Mouse (Mus musculus) hematopoietic stem cell, adult 5-6 weeks (primary cell): ENCODE results near the gene Prss40. TPM values are rescaled to one million over a fixed set of nuclear protein-coding genes. Genes with fewer than 3 reads are reported as not detected.

ENCODE experiments used
- ATAC-seq, 2 experiments: fragments of 125-278 bp in 1 of 2; replicated peaks in 1 of 2; 2 replicates each; pipeline ENCODE4 v1.8.0; 2016 to 2017; ENCODE audit warnings: inconsistent platforms in 2 of 2, mild to moderate bottlenecking in 2 of 2, moderate number of reproducible peaks in 2 of 2, low read depth in 1 of 2, moderate TSS enrichment in 1 of 2; ENCODE audit not compliant: low FRiP score in 2 of 2, poor library complexity in 2 of 2, severe bottlenecking in 2 of 2, insufficient read depth in 1 of 2, low TSS enrichment in 1 of 2
- total RNA-seq: library from RNA; stranded (forward); fragments of 172-1452, 232-1000 nt; gene quantifications from 2 replicates; pipeline ENCODE4 v1.2.3, GENCODE M21; 2017

Prss40 gene
- not detected in 2 replicates for total RNA-seq

- ATAC-seq, result no peak
Observed at GRCm38 (mm10) chr1:34560843-34561242, at the start of gene Prss40. Gene Prss40, minus strand, starts transcription at chr1:34560943.

- ATAC-seq, result peak; percentile 89 to 94
Observed at GRCm38 (mm10) chr1:34602363-34602762, 41.6 kb upstream of the Prss40 start.

GRCm38 (mm10) chr1:34601323-34602047, 40.7 kb upstream of the Prss40 start:
- ATAC-seq, result no peak

- no peak for ATAC-seq
Observed at GRCm38 (mm10) chr1:34600000-34600399, 39.3 kb upstream of the Prss40 start.

GRCm38 (mm10) chr1:34587298-34588096, 26.8 kb upstream of the Prss40 start:
- no peak for ATAC-seq

GRCm38 (mm10) chr1:34584736-34585135, 24.0 kb upstream of the Prss40 start:
- ATAC-seq, result no peak

- peak; percentile 46 to 58; a peak in 1 of 4 replicates for ATAC-seq
Observed at GRCm38 (mm10) chr1:34583821-34584263, 23.1 kb upstream of the Prss40 start.

GRCm38 (mm10) chr1:34582218-34582617, 21.5 kb upstream of the Prss40 start:
- ATAC-seq, result no peak

- ATAC-seq, result no peak
Observed at GRCm38 (mm10) chr1:34579782-34580356, 19.1 kb upstream of the Prss40 start.

GRCm38 (mm10) chr1:34578851-34579781, 18.4 kb upstream of the Prss40 start, which contains the start of gene Amer3:
Gene Amer3, plus strand, starts transcription at chr1:34579657.
- peak; percentile 63 to 90 for ATAC-seq

- ATAC-seq, result no peak
Observed at GRCm38 (mm10) chr1:34573221-34573620, 12.5 kb upstream of the Prss40 start.

GRCm38 (mm10) chr1:34571431-34571830, 10.7 kb upstream of the Prss40 start:
- no peak for ATAC-seq

- no peak for ATAC-seq
Observed at GRCm38 (mm10) chr1:34569876-34570275, 9.1 kb upstream of the Prss40 start.

- ATAC-seq, result no peak
Observed at GRCm38 (mm10) chr1:34568120-34568519, 7.4 kb upstream of the Prss40 start.

GRCm38 (mm10) chr1:34564383-34565045, 3.8 kb upstream of the Prss40 start:
- ATAC-seq, result no peak

GRCm38 (mm10) chr1:34554275-34554674, 6.5 kb downstream of the Prss40 start:
- ATAC-seq, result no peak

- no peak for ATAC-seq
Observed at GRCm38 (mm10) chr1:34553690-34554089, 7.1 kb downstream of the Prss40 start.
